Mouse (Mus musculus) erythroblast, embryonic 14.5 days (primary cell): ENCODE results near the gene Hvcn1. TPM values are rescaled to one million over a fixed set of nuclear protein-coding genes. Genes with fewer than 3 reads are reported as not detected.
"Not testable (repeated sequence)": the region's sequence is repeated elsewhere in the genome, so short reads cannot be mapped to it uniquely, and the experiment has no call there.

Experiments
- H3K27me3 ChIP-seq: 2 replicates; pipeline ENCODE4 v1.6.1; 2012; ENCODE audit warnings: inconsistent platforms; ENCODE audit not compliant: control insufficient read depth
- H3K36me3 ChIP-seq: 2 replicates; pipeline ENCODE4 v1.6.1; 2012; ENCODE audit warnings: mild to moderate bottlenecking, inconsistent platforms; ENCODE audit not compliant: control insufficient read depth
- H3K4me1 ChIP-seq: 2 replicates; pipeline ENCODE4 v1.6.1; 2012; ENCODE audit warnings: inconsistent platforms; ENCODE audit not compliant: control insufficient read depth
- H3K4me3 ChIP-seq: replicated peaks from 2 replicates; pipeline ENCODE3; 2012; ENCODE audit warnings: moderate library complexity, mild to moderate bottlenecking, inconsistent platforms
- H3K9me3 ChIP-seq: 2 replicates; pipeline ENCODE4 v1.6.1; 2012; ENCODE audit warnings: low read length, inconsistent platforms, mixed read lengths; ENCODE audit not compliant: control insufficient read depth
- GATA1 ChIP-seq: IDR thresholded peaks from 2 replicates; pipeline ENCODE4 v1.6.1; 2012; ENCODE audit warnings: low read length, inconsistent platforms, mixed read lengths
- TAL1 ChIP-seq: IDR thresholded peaks from 3 replicates; pipeline ENCODE4 v1.6.1; 2012; ENCODE audit warnings: low read length, inconsistent platforms, mixed read lengths
- polyA plus RNA-seq: library from polyadenylated mRNA; stranded (reverse); fragments of >175 nt; gene quantifications from 2 replicates; pipeline ENCODE4 v1.2.3, GENCODE M21; 2012

The Hvcn1 gene
- polyA plus RNA-seq, 1 experiment: 0.06 TPM

DNA sequence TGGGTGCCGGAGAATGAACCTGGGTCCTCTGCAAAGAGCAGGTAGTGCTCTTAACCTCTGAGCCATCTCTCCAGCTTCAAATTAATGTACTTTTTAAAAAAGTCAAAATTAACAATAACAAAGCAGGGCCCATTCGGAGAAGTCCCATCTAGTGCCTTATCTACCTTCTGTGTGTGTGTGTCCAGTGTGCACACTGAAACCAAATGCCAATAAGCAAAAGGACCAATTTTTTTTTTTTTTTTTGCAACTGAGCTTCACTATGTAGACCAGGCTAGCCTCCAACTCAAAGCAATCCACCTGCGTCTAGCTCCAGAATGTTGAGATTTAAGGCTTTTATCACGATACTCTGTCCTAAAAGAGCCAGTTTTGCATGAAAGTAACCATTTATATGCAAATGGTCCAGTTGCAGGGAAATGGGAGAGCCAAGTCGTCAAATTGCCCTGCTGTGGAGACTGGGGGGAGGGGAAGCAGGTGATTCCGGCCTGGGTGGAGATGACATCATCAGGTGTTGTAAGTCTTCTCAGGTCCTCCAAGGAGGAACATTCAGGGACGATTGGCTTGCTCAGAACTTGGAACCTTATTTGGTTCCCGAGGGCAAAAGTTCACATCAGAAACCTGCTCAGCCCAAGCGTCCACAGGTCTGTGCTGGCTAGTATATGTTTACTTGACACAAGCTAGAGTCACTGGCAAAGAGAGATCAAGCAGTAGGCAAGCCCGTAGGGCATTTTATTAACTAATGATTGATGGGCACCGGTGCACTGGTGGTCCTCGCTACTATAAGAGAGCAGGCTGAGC, 15.1 kb upstream of the Hvcn1 start:
- no peaks in the 10 kb centered on the region; the same call in 1 of the 2 replicates for H3K9me3 ChIP-seq
- TF ChIP-seq TAL1 (no peak), GATA1 (no peak)
- H3K36me3 ChIP-seq: no peaks in the 10 kb centered on the region
- H3K27me3 ChIP-seq: no peaks in the 10 kb centered on the region
- no peak overlapping the region for H3K4me3 ChIP-seq
- no peaks in the 10 kb centered on the region for H3K4me1 ChIP-seq

DNA sequence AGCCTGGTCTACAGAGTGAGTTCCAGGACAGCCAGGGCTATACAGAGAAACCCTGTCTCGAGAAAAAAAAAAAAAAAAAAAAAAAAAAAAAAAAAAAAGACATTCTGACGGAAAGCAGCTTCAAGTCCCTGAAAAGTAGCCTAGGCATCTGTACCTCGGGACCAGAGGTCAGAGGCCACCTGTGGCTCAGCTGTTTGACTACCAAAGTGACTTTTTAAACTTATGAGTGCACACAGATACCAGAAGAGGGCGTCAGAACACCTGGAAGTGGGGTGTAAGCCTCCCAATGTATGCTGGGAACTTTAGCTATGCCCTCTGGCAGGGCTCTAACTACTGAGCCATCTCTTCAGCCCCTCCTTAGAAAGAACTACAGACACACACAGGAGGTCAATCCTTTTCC, 14.3 kb upstream of the Hvcn1 start:
- Histone ChIP-seq H3K27me3 (no peaks in the 10 kb centered on the region), H3K4me3 (no peak overlapping the region), H3K36me3 (no peaks in the 10 kb centered on the region), H3K4me1 (no peaks in the 10 kb centered on the region), H3K9me3 (no peaks in the 10 kb centered on the region; the same call in 1 of the 2 replicates)
- TF ChIP-seq GATA1 (no peak), TAL1 (no peak)

DNA sequence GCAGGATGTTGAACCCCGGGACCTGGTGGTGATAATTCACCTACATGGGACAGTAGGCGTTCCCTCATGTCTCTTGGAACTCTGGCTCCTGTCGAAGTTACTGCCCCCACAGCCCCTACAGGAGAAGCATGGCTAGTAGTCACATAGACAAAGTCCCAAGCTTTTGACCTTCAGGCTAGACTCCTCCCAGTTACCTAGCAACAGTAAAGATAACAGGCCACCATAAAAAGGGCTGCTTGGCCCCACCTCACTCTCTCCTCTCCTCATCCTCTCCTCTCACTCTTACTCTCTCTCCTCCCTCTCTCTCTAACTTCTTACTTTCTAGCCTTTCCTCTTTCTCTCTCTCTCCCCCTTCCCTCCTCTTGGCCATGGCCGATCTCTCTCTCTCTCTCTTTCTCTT, 5.7 kb upstream of the Hvcn1 start:
- no peaks in the 10 kb centered on the region for H3K27me3 ChIP-seq
- H3K4me3 ChIP-seq: no peak overlapping the region
- H3K9me3 ChIP-seq: peaks cover 12% of the 10 kb centered on the region
- H3K4me1 ChIP-seq: no peaks in the 10 kb centered on the region
- no peaks in the 10 kb centered on the region for H3K36me3 ChIP-seq
- TF ChIP-seq TAL1 (no peak), GATA1 (no peak)

DNA sequence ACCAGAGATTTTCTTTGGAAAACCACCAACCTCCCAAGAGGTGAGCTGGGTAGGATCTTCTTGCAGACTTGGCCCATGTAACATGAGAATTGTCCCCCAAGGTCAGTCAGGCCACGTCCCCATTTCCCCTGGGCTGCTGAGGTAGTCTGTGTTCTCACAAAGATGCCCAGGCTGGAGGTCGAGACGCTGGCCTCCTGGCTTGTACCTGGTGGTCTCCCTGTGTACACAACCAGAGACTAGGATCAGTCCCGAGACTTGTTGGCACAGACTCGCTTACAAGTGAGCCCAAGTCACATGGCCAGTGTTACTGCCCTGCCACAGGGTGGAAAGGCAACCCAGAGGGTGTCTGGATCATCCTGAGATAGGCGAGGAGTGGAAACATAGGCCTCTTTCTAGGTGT, 4.7 kb upstream of the Hvcn1 start:
- H3K4me3 ChIP-seq: no peak overlapping the region
- H3K9me3 ChIP-seq: peaks cover 12% of the 10 kb centered on the region
- no peaks in the 10 kb centered on the region for H3K27me3 ChIP-seq
- H3K36me3 ChIP-seq: no peaks in the 10 kb centered on the region
- TF ChIP-seq GATA1 (no peak), TAL1 (no peak)
- H3K4me1 ChIP-seq: no peaks in the 10 kb centered on the region

DNA sequence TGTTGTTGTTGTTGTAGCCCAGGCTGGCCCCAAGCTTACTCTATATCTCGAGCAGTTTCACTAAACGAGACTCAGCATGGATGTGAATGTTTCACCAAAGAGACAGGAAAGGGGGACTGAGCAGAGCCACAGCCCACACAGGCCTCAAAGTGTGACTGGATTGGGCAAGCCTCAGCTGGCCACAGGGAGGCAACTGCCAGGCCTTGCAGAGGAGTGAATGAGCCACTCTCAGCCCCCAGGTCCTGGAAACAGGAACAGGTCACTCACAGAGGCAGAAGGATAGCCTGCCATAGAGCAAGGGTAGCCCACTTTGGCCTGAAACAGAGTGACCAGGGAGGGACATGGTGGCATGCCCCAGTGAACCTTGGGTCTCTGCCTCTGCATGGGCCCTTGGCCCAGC, 2.4 kb upstream of the Hvcn1 start:
- Histone ChIP-seq H3K27me3 (no peaks in the 10 kb centered on the region), H3K4me1 (no peaks in the 10 kb centered on the region), H3K9me3 (peaks cover 12% of the 10 kb centered on the region), H3K4me3 (no peak overlapping the region), H3K36me3 (no peaks in the 10 kb centered on the region)
- TF ChIP-seq TAL1 (no peak), GATA1 (no peak)

DNA sequence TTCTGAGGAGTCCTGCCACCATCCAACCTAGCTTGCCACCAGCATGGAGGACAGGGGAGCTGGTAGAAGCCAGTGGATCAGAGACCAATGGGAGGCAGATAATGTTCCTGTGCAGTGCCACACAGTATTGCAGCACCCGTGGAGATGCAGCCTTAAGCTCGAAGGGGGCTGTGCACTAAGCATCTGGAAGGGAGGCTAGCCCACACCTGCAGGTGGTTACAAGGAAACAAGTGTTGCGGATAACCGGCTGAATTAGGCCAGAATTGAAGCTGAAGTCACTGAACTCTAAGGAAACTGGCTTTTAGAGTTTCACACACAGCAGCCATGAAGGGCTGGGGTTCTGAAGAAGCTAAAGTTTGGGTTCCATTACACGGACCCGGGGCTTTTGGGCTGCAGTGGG, 2.3 kb downstream of the Hvcn1 start:
- no peaks in the 10 kb centered on the region for H3K36me3 ChIP-seq
- no peak overlapping the region for H3K4me3 ChIP-seq
- no peaks in the 10 kb centered on the region; the same call in 1 of the 2 replicates for H3K4me1 ChIP-seq
- H3K9me3 ChIP-seq: no peaks in the 10 kb centered on the region
- peaks cover 6% of the 10 kb centered on the region for H3K27me3 ChIP-seq
- no peak for TF ChIP-seq TAL1

DNA sequence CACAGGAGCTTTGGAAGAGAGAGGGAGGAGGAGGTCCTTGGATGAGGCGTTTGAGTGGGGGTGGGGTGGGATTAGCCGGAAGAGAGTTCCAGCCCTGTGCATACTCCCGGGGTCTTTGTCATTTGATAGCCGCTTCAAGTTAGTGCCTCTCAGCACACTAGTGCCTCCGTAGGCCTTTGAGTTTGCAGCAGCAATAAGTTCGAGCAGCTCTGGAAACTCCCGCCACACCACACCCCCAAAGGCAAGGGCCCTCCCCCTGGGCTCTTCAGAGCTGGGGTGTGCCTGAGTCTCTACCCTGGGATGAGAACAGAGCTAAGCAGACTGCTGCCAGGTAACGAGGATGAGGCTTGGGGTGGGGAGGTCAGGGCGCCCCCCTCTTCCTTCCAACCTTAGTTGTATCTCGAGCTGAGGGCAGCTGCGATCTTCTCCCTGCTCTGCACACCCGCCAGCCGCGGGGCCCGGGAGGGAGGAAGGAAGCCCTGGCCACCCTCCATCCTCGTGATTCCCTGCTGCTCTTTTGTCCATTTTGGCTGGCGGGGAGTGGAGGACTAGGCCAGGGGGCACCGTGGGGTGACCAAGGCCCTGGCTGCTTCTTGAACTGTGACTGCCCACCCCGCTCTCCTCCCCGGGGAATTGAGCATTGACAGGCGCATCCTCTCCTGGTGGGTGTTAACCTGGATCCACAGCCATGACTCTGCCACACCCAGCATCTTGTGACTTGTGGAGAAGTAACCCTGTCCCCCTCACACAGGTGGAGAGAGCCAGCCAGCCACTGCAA, 3.2 kb downstream of the Hvcn1 start:
- TF ChIP-seq GATA1 (no peak), TAL1 (no peak)
- H3K27me3 ChIP-seq: peaks cover 6% of the 10 kb centered on the region
- no peak overlapping the region for H3K4me3 ChIP-seq
- H3K9me3 ChIP-seq: no peaks in the 10 kb centered on the region
- no peaks in the 10 kb centered on the region; the same call in 1 of the 2 replicates for H3K4me1 ChIP-seq
- H3K36me3 ChIP-seq: no peaks in the 10 kb centered on the region

DNA sequence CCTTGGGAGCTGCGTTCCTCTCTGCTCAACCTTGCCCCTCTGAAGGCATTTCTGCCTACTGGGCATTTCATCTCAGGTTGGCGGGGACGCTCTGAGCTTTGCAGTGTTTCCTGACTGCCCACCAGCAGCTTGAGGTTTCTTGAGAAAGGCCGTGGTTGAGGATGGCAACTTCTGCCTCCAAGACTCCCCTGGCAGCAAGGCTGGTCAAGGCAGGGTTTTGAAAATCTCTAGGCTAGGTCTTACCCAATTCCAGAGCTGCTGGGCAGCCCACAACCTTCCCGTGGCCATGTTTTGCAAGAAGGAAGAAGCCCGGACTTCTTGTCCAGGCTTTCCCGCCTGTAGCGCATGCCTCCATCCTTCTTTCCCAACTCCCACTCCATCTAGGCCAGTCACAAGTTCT, 4.3 kb downstream of the Hvcn1 start:
- H3K4me1 ChIP-seq: no peaks in the 10 kb centered on the region; the same call in 1 of the 2 replicates
- H3K9me3 ChIP-seq: no peaks in the 10 kb centered on the region
- TF ChIP-seq TAL1 (no peak), GATA1 (no peak)
- peaks cover 6% of the 10 kb centered on the region for H3K27me3 ChIP-seq
- H3K36me3 ChIP-seq: no peaks in the 10 kb centered on the region
- H3K4me3 ChIP-seq: no peak overlapping the region

DNA sequence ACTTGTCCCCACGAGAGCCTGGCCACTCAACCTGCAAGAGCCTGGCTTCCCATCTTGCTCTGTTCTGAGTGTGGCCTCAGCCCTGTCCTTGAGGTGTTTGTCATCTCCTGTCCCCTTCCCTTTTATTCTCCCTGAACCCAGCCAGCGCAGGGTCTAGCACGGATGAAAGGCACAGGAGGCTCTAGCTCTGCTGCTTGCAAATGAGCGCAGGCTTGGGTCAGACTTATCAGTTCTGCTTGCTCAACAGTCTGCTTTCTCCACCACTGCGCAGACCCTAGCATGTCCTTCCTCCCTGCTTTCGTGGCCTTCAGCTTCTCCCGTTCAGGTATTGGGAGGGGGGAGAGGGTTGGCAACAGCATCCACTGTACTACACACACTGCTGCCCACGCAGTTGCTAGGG, 5.5 kb downstream of the Hvcn1 start:
- H3K27me3 ChIP-seq: peaks cover 6% of the 10 kb centered on the region
- H3K9me3 ChIP-seq: no peaks in the 10 kb centered on the region
- TF ChIP-seq TAL1 (no peak), GATA1 (no peak)
- H3K4me3 ChIP-seq: no peak overlapping the region
- H3K4me1 ChIP-seq: no peaks in the 10 kb centered on the region; the same call in 1 of the 2 replicates
- no peaks in the 10 kb centered on the region for H3K36me3 ChIP-seq

DNA sequence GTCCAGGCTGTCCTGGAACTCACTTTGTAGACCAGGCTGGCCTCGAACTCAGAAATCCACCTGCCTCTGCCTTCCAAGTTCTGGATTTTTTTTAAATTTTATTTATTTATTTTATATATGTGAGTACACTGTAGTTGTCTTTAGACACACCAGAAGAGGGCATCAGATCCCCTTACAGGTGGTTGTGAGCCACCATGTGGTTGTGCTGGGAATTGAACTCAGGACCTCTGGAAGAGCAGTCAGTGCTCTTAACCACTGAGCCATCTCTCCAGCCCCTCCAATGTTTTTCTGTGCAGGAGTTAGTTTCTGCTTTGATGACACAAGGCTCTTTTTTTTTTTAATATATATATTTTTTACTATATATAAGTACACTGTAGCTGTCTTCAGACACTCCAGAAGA, 6.2 kb downstream of the Hvcn1 start:
- not testable (repeated sequence) for H3K4me3 ChIP-seq, H3K9me3 ChIP-seq, H3K27me3 ChIP-seq, H3K4me1 ChIP-seq, H3K36me3 ChIP-seq
